Mouse (Mus musculus): ENCODE data around the gene Dnah2. TPM values are rescaled to one million over a fixed set of nuclear protein-coding genes. Genes with fewer than 3 reads are reported as not detected.

Dnah2 gene
- polyA plus RNA-seq, 2 experiments, result 0.01 to 0.03 TPM

- DNase-seq (ENCODE audit: low read depth in 3 of 3, low spot score in 3 of 3), result no peak
- H3K4me1 ChIP-seq (replicated peaks; ENCODE audit: control insufficient read depth in 2 of 2, insufficient read depth in 2 of 2, low read length in 1 of 2), result no peaks in the 10 kb centered on the region; a peak in 1 of 4 replicates
- no peak overlapping the region for H3K27ac ChIP-seq
- H3K9me3 ChIP-seq (ENCODE audit: control insufficient read depth, low read length), result no peaks in the 10 kb centered on the region
- ATAC-seq (ENCODE audit: insufficient read depth), result no peak
- no peak overlapping the region for H3K4me3 ChIP-seq (ENCODE audit: insufficient read depth in 1 of 2, low read depth in 2 of 2, low read length in 2 of 2)
- H3K27me3 ChIP-seq (ENCODE audit: control insufficient read depth, insufficient read depth, low read length), result no peaks in the 10 kb centered on the region
- H3K36me3 ChIP-seq (replicated peaks; ENCODE audit: control insufficient read depth, insufficient read depth, low read depth), result no peaks in the 10 kb centered on the region
- 81% methylated on average over 7 of the region's 7 CpGs for WGBS (ENCODE audit: insufficient replicate concordance)
- no peak overlapping the region for H3K9ac ChIP-seq (replicated peaks)
- H3K4me2 ChIP-seq (ENCODE audit: low read depth), result no peak overlapping the region
- TF ChIP-seq CTCF (IDR thresholded peaks at IDR 0.05; ENCODE audit: low read depth), result no peak
- no peak for TF ChIP-seq EP300 (IDR thresholded peaks at IDR 0.05; ENCODE audit: low read depth)
These were observed 84.9 kb downstream of the Dnah2 start for GRCm38 (mm10) chr11:69463996-69464395.

GRCm38 (mm10) chr11:69461568-69461967 is 87.3 kb downstream of the Dnah2 start:
- Histone ChIP-seq H3K9ac (replicated peaks) (no peak overlapping the region), H3K4me2 (ENCODE audit: low read depth) (no peak overlapping the region), H3K36me3 (replicated peaks; ENCODE audit: control insufficient read depth, insufficient read depth, low read depth) (no peaks in the 10 kb centered on the region), H3K27ac (no peak overlapping the region), H3K27me3 (ENCODE audit: control insufficient read depth, insufficient read depth, low read length) (no peaks in the 10 kb centered on the region), H3K4me1 (replicated peaks; ENCODE audit: control insufficient read depth in 2 of 2, insufficient read depth in 2 of 2, low read length in 1 of 2) (peaks cover 10 to 14% of the 10 kb centered on the region in 2 experiments), H3K9me3 (ENCODE audit: control insufficient read depth, low read length) (no peaks in the 10 kb centered on the region), H3K4me3 (ENCODE audit: insufficient read depth in 1 of 2, low read depth in 2 of 2, low read length in 2 of 2) (no peak overlapping the region)
- DNase-seq (ENCODE audit: low read depth in 3 of 3, low spot score in 3 of 3) (no peak), ATAC-seq (ENCODE audit: insufficient read depth) (no peak)
- TF ChIP-seq EP300 (IDR thresholded peaks at IDR 0.05; ENCODE audit: low read depth) (no peak), CTCF (IDR thresholded peaks at IDR 0.05; ENCODE audit: low read depth) (no peak)
- WGBS (ENCODE audit: insufficient replicate concordance), result 23% methylated on average over 5 of the region's 5 CpGs

- DNase-seq (ENCODE audit: low read depth in 3 of 3, low spot score in 3 of 3) (no peak), ATAC-seq (ENCODE audit: insufficient read depth) (no peak)
- Histone ChIP-seq H3K4me2 (ENCODE audit: low read depth) (no peak overlapping the region), H3K4me1 (replicated peaks; ENCODE audit: control insufficient read depth in 2 of 2, insufficient read depth in 2 of 2, low read length in 1 of 2) (peaks cover 10 to 15% of the 10 kb centered on the region in 2 experiments), H3K27ac (no peak overlapping the region), H3K36me3 (replicated peaks; ENCODE audit: control insufficient read depth, insufficient read depth, low read depth) (no peaks in the 10 kb centered on the region), H3K9ac (replicated peaks) (no peak overlapping the region), H3K27me3 (ENCODE audit: control insufficient read depth, insufficient read depth, low read length) (no peaks in the 10 kb centered on the region), H3K9me3 (ENCODE audit: control insufficient read depth, low read length) (no peaks in the 10 kb centered on the region), H3K4me3 (ENCODE audit: insufficient read depth in 1 of 2, low read depth in 2 of 2, low read length in 2 of 2) (no peak overlapping the region)
- 53% methylated on average over 4 of the region's 4 CpGs for WGBS (ENCODE audit: insufficient replicate concordance)
- no peak for TF ChIP-seq CTCF (IDR thresholded peaks at IDR 0.05; ENCODE audit: low read depth)
- TF ChIP-seq EP300 (IDR thresholded peaks at IDR 0.05; ENCODE audit: low read depth), result no peak
These were observed 89.0 kb downstream of the Dnah2 start for GRCm38 (mm10) chr11:69459883-69460282.

- no peak for TF ChIP-seq EP300 (IDR thresholded peaks at IDR 0.05; ENCODE audit: low read depth)
- no peak for TF ChIP-seq CTCF (IDR thresholded peaks at IDR 0.05; ENCODE audit: low read depth)
- WGBS (ENCODE audit: insufficient replicate concordance), result 25% methylated on average over 6 of the region's 6 CpGs
- Histone ChIP-seq H3K4me3 (ENCODE audit: insufficient read depth in 1 of 2, low read depth in 2 of 2, low read length in 2 of 2) (no peak overlapping the region), H3K27me3 (ENCODE audit: control insufficient read depth, insufficient read depth, low read length) (no peaks in the 10 kb centered on the region), H3K36me3 (replicated peaks; ENCODE audit: control insufficient read depth, insufficient read depth, low read depth) (no peaks in the 10 kb centered on the region), H3K4me1 (replicated peaks; ENCODE audit: control insufficient read depth in 2 of 2, insufficient read depth in 2 of 2, low read length in 1 of 2) (peaks cover 10 to 22% of the 10 kb centered on the region in 2 experiments), H3K27ac (no peak overlapping the region), H3K9me3 (ENCODE audit: control insufficient read depth, low read length) (no peaks in the 10 kb centered on the region), H3K4me2 (ENCODE audit: low read depth) (peak overlapping the region; percentile 20; the same call in 1 of the 2 replicates), H3K9ac (replicated peaks) (no peak overlapping the region; the same call in 1 of the 2 replicates)
- ATAC-seq (ENCODE audit: insufficient read depth) (peak; percentile 41; the same call in 1 of the 2 replicates), DNase-seq (ENCODE audit: low read depth in 3 of 3, low spot score in 3 of 3) (peak in 1 of 3 experiments; percentile 11)
These were observed 91.8 kb downstream of the Dnah2 start for GRCm38 (mm10) chr11:69457006-69457579.

GRCm38 (mm10) chr11:69452114-69452867 is 96.6 kb downstream of the Dnah2 start:
- Histone ChIP-seq H3K27me3 (ENCODE audit: control insufficient read depth, insufficient read depth, low read length) (no peaks in the 10 kb centered on the region), H3K4me1 (replicated peaks; ENCODE audit: control insufficient read depth in 2 of 2, insufficient read depth in 2 of 2, low read length in 1 of 2) (peaks cover 5 to 15% of the 10 kb centered on the region in 2 experiments), H3K4me3 (ENCODE audit: insufficient read depth in 1 of 2, low read depth in 2 of 2, low read length in 2 of 2) (no peak overlapping the region), H3K27ac (no peak overlapping the region), H3K36me3 (replicated peaks; ENCODE audit: control insufficient read depth, insufficient read depth, low read depth) (no peaks in the 10 kb centered on the region), H3K4me2 (ENCODE audit: low read depth) (no peak overlapping the region), H3K9ac (replicated peaks) (no peak overlapping the region), H3K9me3 (ENCODE audit: control insufficient read depth, low read length) (no peaks in the 10 kb centered on the region)
- 49% methylated on average over 23 of the region's 23 CpGs for WGBS (ENCODE audit: insufficient replicate concordance)
- TF ChIP-seq EP300 (IDR thresholded peaks at IDR 0.05; ENCODE audit: low read depth) (no peak), CTCF (IDR thresholded peaks at IDR 0.05; ENCODE audit: low read depth) (no peak)
- ATAC-seq (ENCODE audit: insufficient read depth) (no peak), DNase-seq (ENCODE audit: low read depth in 3 of 3, low spot score in 3 of 3) (no peak)

Measured in liver, embryonic 14.5 days (tissue).